In the genomic region with DNA sequence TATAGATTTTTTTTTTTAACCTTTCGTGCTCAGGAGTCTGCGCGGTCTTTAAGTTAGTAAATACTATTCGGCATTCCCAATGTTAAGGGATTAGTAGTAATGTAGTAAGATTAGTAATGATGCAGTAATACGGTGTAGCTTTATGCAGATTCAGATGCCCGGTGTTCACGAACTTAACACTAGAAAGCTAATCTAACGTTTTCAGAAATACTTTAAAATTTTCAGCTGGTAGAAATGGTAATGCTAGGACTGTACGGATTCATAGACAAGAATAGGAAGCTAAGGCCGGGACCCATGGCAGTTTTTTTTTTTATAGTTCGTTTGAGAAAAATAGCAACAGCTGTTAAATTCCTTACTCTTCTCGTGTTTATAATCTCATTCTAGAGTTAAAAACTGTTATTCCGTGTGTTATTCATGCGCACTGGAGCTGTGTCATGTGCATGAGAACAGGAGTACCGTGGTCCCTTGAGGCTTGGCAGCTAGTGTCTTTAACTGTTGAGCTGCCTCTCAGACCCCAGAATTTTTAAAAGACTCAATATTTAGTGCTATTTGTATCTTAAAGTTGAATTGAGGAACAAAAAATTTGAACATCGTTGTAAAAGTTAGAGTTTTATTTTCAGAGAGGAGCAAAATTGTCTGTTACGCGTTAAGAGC, we compare ENCODE assay signal across 8 mouse cellular contexts. TPM values are rescaled to one million over a fixed set of nuclear protein-coding genes. Genes with fewer than 3 reads are reported as not detected.
DNase-seq lines count a peak whose midpoint lies in the region; ATAC-seq and TF ChIP-seq lines count a peak whose summit lies in the region.

No protein-coding gene starts in this region.

- no peak overlapping the region; the same call in 1 of the 2 replicates for H3K27ac ChIP-seq in kidney, embryonic 16.5 days (ENCODE audit: low read length)
- H3K27ac ChIP-seq in forebrain, embryonic 15.5 days (replicated peaks): no peak overlapping the region
- peak overlapping the region; percentile 84; the same call in 1 of the 2 replicates for H3K27ac ChIP-seq in liver, embryonic 14.5 days
- H3K27ac ChIP-seq in stomach, embryonic 16.5 days (ENCODE audit: low read length): no peak overlapping the region

- H3K36me3 ChIP-seq in kidney, embryonic 16.5 days (ENCODE audit: insufficient read depth, low read length): no peaks in the 10 kb centered on the region
- H3K36me3 ChIP-seq in forebrain, embryonic 15.5 days: no peaks in the 10 kb centered on the region
- no peaks in the 10 kb centered on the region; the same call in 1 of the 2 replicates for H3K36me3 ChIP-seq in liver, embryonic 14.5 days (replicated peaks; ENCODE audit: control insufficient read depth, insufficient read depth, low read depth)
- H3K36me3 ChIP-seq in stomach, embryonic 16.5 days (ENCODE audit: control insufficient read depth, insufficient read depth, low read length): no peaks in the 10 kb centered on the region

- no peak for TF ChIP-seq EP300 in liver, embryonic 14.5 days (IDR thresholded peaks at IDR 0.05; ENCODE audit: low read depth)

- H3K4me1 ChIP-seq in kidney, embryonic 16.5 days (ENCODE audit: insufficient read depth, low read length): peaks cover 7% of the 10 kb centered on the region
- peaks cover 26% of the 10 kb centered on the region for H3K4me1 ChIP-seq in forebrain, embryonic 15.5 days
- peaks cover 8 to 16% of the 10 kb centered on the region in 2 experiments for H3K4me1 ChIP-seq in liver, embryonic 14.5 days (replicated peaks; ENCODE audit: control insufficient read depth in 2 of 2, insufficient read depth in 2 of 2, low read length in 1 of 2)
- peaks cover 11% of the 10 kb centered on the region; the same call in 1 of the 2 replicates for H3K4me1 ChIP-seq in stomach, embryonic 16.5 days (ENCODE audit: control insufficient read depth, insufficient read depth, low read length)

- TF ChIP-seq CTCF in liver, embryonic 14.5 days (IDR thresholded peaks at IDR 0.05; ENCODE audit: low read depth): no peak

- ATAC-seq in kidney, embryonic 16.5 days (ENCODE audit: low FRiP score, low TSS enrichment): no peak; the same call in 1 of the 2 replicates
- ATAC-seq in forebrain, embryonic 15.5 days (replicated peaks): peak; percentile 42
- peak; percentile 7; the same call in 1 of the 2 replicates for ATAC-seq in liver, embryonic 14.5 days (ENCODE audit: insufficient read depth)
- no peak for ATAC-seq in stomach, embryonic 16.5 days (ENCODE audit: insufficient read depth, low FRiP score)

- no peak for DNase-seq in kidney, adult 8-10 months
- peak; percentile 17 for DNase-seq in NIH3T3 (ENCODE audit: low read depth)
- peak in 2 of 3 experiments; percentile 9 to 20 for DNase-seq in liver, embryonic 14.5 days (ENCODE audit: low read depth in 3 of 3, low spot score in 3 of 3)
- no peak for DNase-seq in testis, postnatal 14 days (ENCODE audit: low spot score)
- no peak for DNase-seq in Muller cell, postnatal 12 days (ENCODE audit: inconsistent ontology term)

- peak overlapping the region; percentile 94 for H3K4me3 ChIP-seq in kidney, embryonic 16.5 days (ENCODE audit: low read length)
- H3K4me3 ChIP-seq in forebrain, embryonic 15.5 days: peak overlapping the region; percentile 70
- peak overlapping the region; percentile 85 to 99 for H3K4me3 ChIP-seq in liver, embryonic 14.5 days (ENCODE audit: insufficient read depth in 1 of 2, low read depth in 2 of 2, low read length in 2 of 2)
- H3K4me3 ChIP-seq in stomach, embryonic 16.5 days (replicated peaks; ENCODE audit: low read length): peak overlapping the region; percentile 98

- 12% methylated on average over 18 of the region's 18 CpGs for WGBS in kidney, embryonic 16.5 days
- WGBS in forebrain, embryonic 15.5 days: 15% methylated on average over 18 of the region's 18 CpGs
- 10% methylated on average over 18 of the region's 18 CpGs for WGBS in liver, embryonic 14.5 days (ENCODE audit: insufficient replicate concordance)
- WGBS in stomach, embryonic 16.5 days: 11% methylated on average over 18 of the region's 18 CpGs

- H3K9me3 ChIP-seq in kidney, embryonic 16.5 days (ENCODE audit: low read length): 0 out of 2 replicates have a peak, but pooled peaks cover 2% of the 10 kb centered on the region
- H3K9me3 ChIP-seq in forebrain, embryonic 15.5 days: no peaks in the 10 kb centered on the region
- H3K9me3 ChIP-seq in liver, embryonic 14.5 days (ENCODE audit: control insufficient read depth, low read length): no peaks in the 10 kb centered on the region
- H3K9me3 ChIP-seq in stomach, embryonic 16.5 days (replicated peaks; ENCODE audit: control insufficient read depth, low read length): no peaks in the 10 kb centered on the region

- peak overlapping the region; percentile 95 for H3K9ac ChIP-seq in kidney, embryonic 16.5 days (replicated peaks; ENCODE audit: low read length)
- peak overlapping the region; percentile 81 for H3K9ac ChIP-seq in forebrain, embryonic 15.5 days (replicated peaks)
- H3K9ac ChIP-seq in liver, embryonic 14.5 days (replicated peaks): peak overlapping the region; percentile 97
- H3K9ac ChIP-seq in stomach, embryonic 16.5 days (ENCODE audit: low read length): peak overlapping the region; percentile 99

- no peaks in the 10 kb centered on the region for H3K27me3 ChIP-seq in kidney, embryonic 16.5 days (ENCODE audit: insufficient read depth, low read length)
- H3K27me3 ChIP-seq in forebrain, embryonic 15.5 days: no peaks in the 10 kb centered on the region
- no peaks in the 10 kb centered on the region for H3K27me3 ChIP-seq in liver, embryonic 14.5 days (ENCODE audit: control insufficient read depth, insufficient read depth, low read length)
- no peaks in the 10 kb centered on the region for H3K27me3 ChIP-seq in stomach, embryonic 16.5 days (ENCODE audit: control insufficient read depth, insufficient read depth, low read length)

- peak overlapping the region; percentile 86 for H3K4me2 ChIP-seq in kidney, embryonic 16.5 days (replicated peaks; ENCODE audit: low read depth, low read length)
- H3K4me2 ChIP-seq in forebrain, embryonic 15.5 days (replicated peaks): peak overlapping the region; percentile 48
- peak overlapping the region; percentile 85 for H3K4me2 ChIP-seq in liver, embryonic 14.5 days (ENCODE audit: low read depth)
- peak overlapping the region; percentile 84 for H3K4me2 ChIP-seq in stomach, embryonic 16.5 days (ENCODE audit: low read depth, low read length)

RNA-seq across cellular contexts. Expression of gene Prpf39, which starts 0.9 kb away (rescaled TPM):
- 50.4 and 52.9 TPM in 2 replicates for polyA plus RNA-seq in kidney, embryonic 16.5 days (2015; fragmentation: Nextera tagmentation; extraction: Ambion mirVana)
- 52.7 and 57.6 TPM in 2 replicates for polyA plus RNA-seq in forebrain, embryonic 15.5 days (2015; fragmentation: Nextera tagmentation; extraction: Ambion mirVana)
- 5.8 and 9.1 TPM in 2 replicates for polyA plus RNA-seq in liver, embryonic 14.5 days (2012; rRNA removed)
- polyA plus RNA-seq in liver, embryonic 14.5 days (2014; fragmentation: Nextera tagmentation; extraction: Ambion mirVana): 14.3 and 14.5 TPM in 2 replicates
- polyA plus RNA-seq in stomach, embryonic 16.5 days (2015; fragmentation: Nextera tagmentation; extraction: Ambion mirVana): 47.6 and 51.0 TPM in 2 replicates

RNA-seq across cellular contexts. Expression of gene Fkbp3, which starts 36.8 kb away (rescaled TPM):
- 400 and 420 TPM in 2 replicates for polyA plus RNA-seq in kidney, embryonic 16.5 days (2015; fragmentation: Nextera tagmentation; extraction: Ambion mirVana)
- 438 and 488 TPM in 2 replicates for polyA plus RNA-seq in forebrain, embryonic 15.5 days (2015; fragmentation: Nextera tagmentation; extraction: Ambion mirVana)
- 34.3 and 66.5 TPM in 2 replicates for polyA plus RNA-seq in liver, embryonic 14.5 days (2012; rRNA removed)
- polyA plus RNA-seq in liver, embryonic 14.5 days (2014; fragmentation: Nextera tagmentation; extraction: Ambion mirVana): 147 and 152 TPM in 2 replicates
- polyA plus RNA-seq in stomach, embryonic 16.5 days (2015; fragmentation: Nextera tagmentation; extraction: Ambion mirVana): 229 and 327 TPM in 2 replicates

RNA-seq across cellular contexts. Expression of gene Fancm, which starts 38.4 kb away (rescaled TPM):
- 7.7 and 8.4 TPM in 2 replicates for polyA plus RNA-seq in kidney, embryonic 16.5 days (2015; fragmentation: Nextera tagmentation; extraction: Ambion mirVana)
- polyA plus RNA-seq in forebrain, embryonic 15.5 days (2015; fragmentation: Nextera tagmentation; extraction: Ambion mirVana): 10.2 and 11.5 TPM in 2 replicates
- polyA plus RNA-seq in liver, embryonic 14.5 days (2012; rRNA removed): 2.3 and 4.6 TPM in 2 replicates
- polyA plus RNA-seq in liver, embryonic 14.5 days (2014; fragmentation: Nextera tagmentation; extraction: Ambion mirVana): 5.8 and 6.5 TPM in 2 replicates
- 4.3 and 4.4 TPM in 2 replicates for polyA plus RNA-seq in stomach, embryonic 16.5 days (2015; fragmentation: Nextera tagmentation; extraction: Ambion mirVana)

Comparison
In these comparisons a context has a peak if more than half of its experiments do, and no peak if none do; other contexts are left out.
1. ATAC-seq: peak in forebrain, embryonic 15.5 days (single experiment) and liver, embryonic 14.5 days (single experiment); none in kidney, embryonic 16.5 days (single experiment) and stomach, embryonic 16.5 days (single experiment).
2. DNase-seq: peak in NIH3T3 (single experiment) and liver, embryonic 14.5 days (2 of 3); none in kidney, adult 8-10 months (0 of 2), testis, postnatal 14 days (single experiment) and Muller cell, postnatal 12 days (single experiment).
3. Peak in every context shown above with its lines, with median percentiles within 50 percentile points of each other: H3K4me2 ChIP-seq, H3K4me3 ChIP-seq and H3K9ac ChIP-seq.